Mouse (Mus musculus): Measurements from ENCODE around the gene Gm6525. TPM values are rescaled to one million over a fixed set of nuclear protein-coding genes. Genes with fewer than 3 reads are reported as not detected.
A peak's percentile ranks its signal among the peaks of the same experiment; 100 is the strongest.

The Gm6525 gene
- polyA plus RNA-seq, 1 experiment from 2014 or later, result 0.60 TPM

DNA sequence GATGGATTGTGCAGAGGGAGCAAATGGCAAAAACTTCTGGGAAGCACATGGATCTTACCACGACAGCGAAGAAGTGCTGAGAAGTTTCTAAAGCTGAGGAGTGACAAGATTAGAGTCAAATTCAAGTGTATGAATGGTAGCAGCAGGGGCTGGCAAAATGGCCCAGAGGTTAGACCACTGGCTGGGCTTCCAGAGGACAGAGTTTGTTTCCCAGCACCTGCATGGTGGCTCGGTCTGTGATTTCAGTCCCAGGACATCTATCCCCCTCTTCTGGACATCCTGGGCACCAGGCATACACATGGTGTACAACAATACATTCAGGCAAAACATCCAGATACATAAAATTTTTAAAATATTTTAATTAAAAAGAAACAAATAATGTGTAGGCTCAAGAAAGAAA, 24.1 kb upstream of the Gm6525 start:
- no peak overlapping the region for H3K4me3 ChIP-seq
- no peaks in the 10 kb centered on the region for H3K9me3 ChIP-seq (replicated peaks)
- no peaks in the 10 kb centered on the region for H3K4me1 ChIP-seq (replicated peaks)
- no peak overlapping the region for H3K4me2 ChIP-seq
- H3K36me3 ChIP-seq, result no peaks in the 10 kb centered on the region
- 90% methylated on average over 3 of the region's 3 CpGs for WGBS
- no peak for ATAC-seq (replicated peaks; ENCODE audit: insufficient number of reproducible peaks, insufficient read depth, low FRiP score, low read depth)
- no peaks in the 10 kb centered on the region for H3K27me3 ChIP-seq
- no peak overlapping the region for H3K27ac ChIP-seq
- H3K9ac ChIP-seq, result no peak overlapping the region

DNA sequence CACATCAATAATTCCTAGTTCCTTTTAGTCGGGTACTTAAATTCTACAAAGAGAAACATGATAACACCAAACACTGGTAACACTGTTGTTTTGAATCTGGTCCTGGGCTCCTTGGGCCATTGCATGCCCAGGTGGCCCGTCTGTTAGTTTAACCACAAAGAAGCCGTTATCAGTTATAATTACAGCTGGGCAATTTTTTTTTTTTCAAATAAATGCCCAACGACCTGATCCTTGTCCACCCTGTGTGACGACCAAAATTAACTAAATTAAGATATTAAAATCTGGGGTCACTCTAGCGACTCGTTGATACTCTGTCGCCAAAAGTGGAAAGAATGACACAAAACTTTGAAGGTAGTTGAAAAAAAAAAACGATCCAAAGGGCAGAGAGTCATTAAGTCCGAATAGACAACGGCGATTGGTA, 19.2 kb upstream of the Gm6525 start:
- Histone ChIP-seq H3K4me3 (peak overlapping the region; percentile 72), H3K9ac (no peak overlapping the region)
- WGBS, result 19% methylated on average over 12 of the region's 12 CpGs

DNA sequence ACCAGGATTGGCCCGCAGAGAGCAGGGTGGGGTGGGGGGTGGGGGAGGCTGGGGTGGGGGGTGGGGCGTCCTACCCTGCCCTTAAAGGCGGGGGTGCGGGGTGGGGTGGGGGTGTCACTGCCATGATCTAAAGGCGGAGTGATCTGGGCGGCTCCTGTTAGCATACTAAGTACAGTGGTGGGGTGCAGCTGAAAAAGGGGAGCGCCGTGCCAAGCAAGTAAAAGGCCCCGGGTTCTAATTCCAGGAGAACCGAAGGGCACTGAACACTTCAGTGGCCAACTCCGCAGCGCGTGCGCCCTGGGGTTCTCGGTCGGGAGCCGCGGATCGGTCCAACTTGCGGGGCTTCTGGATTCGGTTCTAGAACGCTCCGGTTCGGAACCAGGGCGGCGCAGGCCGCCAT, 18.8 kb upstream of the Gm6525 start:
- Histone ChIP-seq H3K27me3 (no peaks in the 10 kb centered on the region), H3K36me3 (no peaks in the 10 kb centered on the region), H3K9ac (peak overlapping the region; percentile 77), H3K4me1 (replicated peaks) (peaks cover 7% of the 10 kb centered on the region), H3K4me3 (peak overlapping the region; percentile 72), H3K9me3 (replicated peaks) (no peaks in the 10 kb centered on the region), H3K27ac (peak overlapping the region; percentile 57; the same call in 1 of the 2 replicates), H3K4me2 (peak overlapping the region; percentile 100)
- peak; percentile 15 for ATAC-seq (replicated peaks; ENCODE audit: insufficient number of reproducible peaks, insufficient read depth, low FRiP score, low read depth)
- WGBS, result 1% methylated on average over 27 of the region's 27 CpGs

More for the DNA sequence above, 19.2 kb upstream of the Gm6525 start:
- Histone ChIP-seq H3K27me3 (no peaks in the 10 kb centered on the region), H3K27ac (no peak overlapping the region), H3K4me2 (peak overlapping the region; percentile 100), H3K9me3 (replicated peaks) (no peaks in the 10 kb centered on the region), H3K36me3 (no peaks in the 10 kb centered on the region), H3K4me1 (replicated peaks) (peaks cover 7% of the 10 kb centered on the region)
- ATAC-seq (replicated peaks; ENCODE audit: insufficient number of reproducible peaks, insufficient read depth, low FRiP score, low read depth), result no peak

DNA sequence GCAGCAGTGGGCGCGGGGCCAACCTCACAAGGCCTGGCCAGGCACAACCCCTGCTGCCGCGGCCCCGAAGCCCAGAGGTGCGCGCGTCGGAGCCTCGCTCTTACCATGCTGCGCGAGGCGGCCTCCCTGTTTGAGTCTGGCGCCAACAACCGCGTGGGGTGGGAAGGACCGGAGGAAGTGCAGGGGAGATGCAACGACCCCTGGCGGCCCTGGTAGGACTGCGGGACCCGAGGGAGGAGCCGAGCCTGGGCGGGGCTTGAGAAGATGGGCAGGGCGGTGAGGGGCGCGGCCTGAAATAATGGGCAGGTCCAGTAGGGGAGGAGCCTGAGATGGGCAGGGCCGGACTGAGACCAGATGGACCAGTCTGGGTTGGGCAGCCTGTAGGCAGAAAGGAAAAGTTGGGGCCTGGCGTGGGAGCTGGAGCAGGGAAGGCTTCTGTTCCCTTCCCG, 18.3 kb upstream of the Gm6525 start, which contains the start of gene Mnd1:
Mnd1 (minus strand) TSS at position 229 of the 449 bp plus-strand sequence.
- H3K36me3 ChIP-seq, result no peaks in the 10 kb centered on the region
- under 1% methylated on average over 29 of the region's 29 CpGs for WGBS
- H3K4me1 ChIP-seq (replicated peaks), result peaks cover 7% of the 10 kb centered on the region
- H3K4me3 ChIP-seq, result peak within 1 kb of the TSS; percentile 72
- peak within 1 kb of the TSS; percentile 100 for H3K4me2 ChIP-seq
- peak; percentile 99 for ATAC-seq (replicated peaks; ENCODE audit: insufficient number of reproducible peaks, insufficient read depth, low FRiP score, low read depth)
- H3K27me3 ChIP-seq, result no peaks in the 10 kb centered on the region
- H3K9ac ChIP-seq, result peak within 1 kb of the TSS; percentile 77
- H3K27ac ChIP-seq, result peak within 1 kb of the TSS; percentile 57; the same call in 1 of the 2 replicates
- H3K9me3 ChIP-seq (replicated peaks), result no peaks in the 10 kb centered on the region

DNA sequence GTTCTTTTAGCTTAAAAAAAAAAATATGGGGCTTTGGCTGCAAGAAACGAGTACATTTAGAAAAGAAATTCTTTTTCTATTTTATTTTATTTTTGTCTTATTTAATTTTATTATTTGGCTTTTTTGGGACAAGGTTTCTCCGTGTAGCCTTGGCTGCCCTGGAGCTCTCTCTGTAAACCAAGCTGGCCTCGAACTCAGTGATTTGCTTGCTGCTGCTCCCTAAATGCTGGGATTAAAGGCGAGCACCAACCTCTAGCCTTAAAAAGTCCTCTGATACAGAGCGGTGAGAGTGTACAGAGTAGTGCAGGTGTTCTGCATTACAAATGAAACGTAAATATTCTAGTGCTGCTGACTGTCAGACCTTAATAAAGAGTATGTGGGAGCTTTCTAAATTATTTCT, 17.8 kb upstream of the Gm6525 start:
- no peak for ATAC-seq (replicated peaks; ENCODE audit: insufficient number of reproducible peaks, insufficient read depth, low FRiP score, low read depth)
- H3K4me2 ChIP-seq, result peak overlapping the region; percentile 100
- 54% methylated on average over 6 of the region's 6 CpGs for WGBS

DNA sequence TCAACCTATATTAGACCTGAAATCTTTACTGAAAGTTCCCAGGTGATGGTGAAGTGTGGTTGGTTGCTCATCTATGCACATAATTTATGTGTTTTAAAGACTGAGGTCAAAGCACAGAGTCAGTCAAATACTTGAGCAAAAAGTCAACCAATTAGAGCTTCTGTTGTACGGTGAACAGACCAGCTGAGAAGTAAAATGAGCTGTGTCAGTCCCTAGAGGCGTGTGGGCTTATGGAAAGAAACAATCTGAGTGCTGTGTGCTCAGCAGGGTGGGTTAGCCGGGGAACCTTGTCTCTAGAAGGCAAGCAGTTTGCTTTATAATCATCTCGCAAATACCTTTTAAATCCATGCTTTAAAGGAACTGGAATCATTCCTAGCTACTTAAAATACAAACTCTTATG, 16.9 kb upstream of the Gm6525 start:
- H3K4me1 ChIP-seq (replicated peaks), result peaks cover 7% of the 10 kb centered on the region
- no peaks in the 10 kb centered on the region for H3K36me3 ChIP-seq
- 80% methylated on average over 4 of the region's 4 CpGs for WGBS
- H3K27me3 ChIP-seq, result no peaks in the 10 kb centered on the region
- H3K9ac ChIP-seq, result no peak overlapping the region
- no peaks in the 10 kb centered on the region for H3K9me3 ChIP-seq (replicated peaks)
- H3K4me3 ChIP-seq, result no peak overlapping the region
- H3K27ac ChIP-seq, result no peak overlapping the region
- H3K4me2 ChIP-seq, result no peak overlapping the region
- ATAC-seq (replicated peaks; ENCODE audit: insufficient number of reproducible peaks, insufficient read depth, low FRiP score, low read depth), result no peak

More for the DNA sequence above, 17.8 kb upstream of the Gm6525 start:
- H3K9me3 ChIP-seq (replicated peaks), result no peaks in the 10 kb centered on the region
- H3K36me3 ChIP-seq, result no peaks in the 10 kb centered on the region
- no peak overlapping the region for H3K9ac ChIP-seq
- H3K4me1 ChIP-seq (replicated peaks), result peaks cover 7% of the 10 kb centered on the region
- no peaks in the 10 kb centered on the region for H3K27me3 ChIP-seq
- no peak overlapping the region for H3K27ac ChIP-seq
- peak overlapping the region; percentile 72 for H3K4me3 ChIP-seq

DNA sequence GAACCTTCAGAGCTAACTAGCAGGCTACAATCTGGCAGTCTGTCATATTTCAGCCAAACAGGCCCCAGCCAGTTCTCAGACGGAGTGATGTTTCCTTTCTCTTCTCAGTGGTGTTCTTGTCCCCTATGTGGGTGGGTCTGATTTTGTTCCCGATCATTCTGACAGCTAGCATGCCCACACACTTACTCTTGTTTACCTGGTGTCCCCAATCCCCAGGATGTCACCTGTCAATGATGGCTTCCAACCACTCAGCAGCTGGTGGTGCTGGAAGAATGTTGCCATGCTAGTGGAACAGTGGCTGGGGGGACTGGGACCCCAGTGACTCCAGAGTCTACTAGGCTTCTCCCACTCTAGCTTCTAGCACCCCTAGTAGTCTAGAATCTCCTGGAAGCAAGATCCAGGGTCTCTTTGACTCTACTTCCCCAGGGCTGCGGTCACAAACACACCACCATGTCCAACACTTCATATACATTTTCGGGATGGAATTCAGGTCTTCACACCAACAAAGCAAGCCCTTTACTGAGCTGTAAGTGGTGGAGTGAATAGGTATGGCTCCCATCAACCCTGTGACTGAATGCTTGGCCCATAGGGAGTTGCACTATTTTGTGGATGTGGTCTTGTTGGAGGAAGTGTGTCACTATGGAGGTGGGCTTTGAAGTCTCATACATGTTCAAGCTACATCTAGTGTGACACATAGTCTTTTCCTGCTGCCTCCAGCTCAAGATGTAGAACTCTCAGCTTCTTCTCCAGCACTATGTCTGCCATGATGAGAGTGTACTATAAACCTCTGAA, 16.1 kb upstream of the Gm6525 start:
- 77% methylated on average over 4 of the region's 4 CpGs for WGBS
- no peak overlapping the region for H3K27ac ChIP-seq
- no peak overlapping the region for H3K4me3 ChIP-seq
- H3K27me3 ChIP-seq, result no peaks in the 10 kb centered on the region
- no peaks in the 10 kb centered on the region for H3K9me3 ChIP-seq (replicated peaks)
- no peak for ATAC-seq (replicated peaks; ENCODE audit: insufficient number of reproducible peaks, insufficient read depth, low FRiP score, low read depth)
- no peak overlapping the region for H3K9ac ChIP-seq
- no peak overlapping the region for H3K4me2 ChIP-seq
- no peaks in the 10 kb centered on the region for H3K36me3 ChIP-seq
- peaks cover 7% of the 10 kb centered on the region for H3K4me1 ChIP-seq (replicated peaks)

DNA sequence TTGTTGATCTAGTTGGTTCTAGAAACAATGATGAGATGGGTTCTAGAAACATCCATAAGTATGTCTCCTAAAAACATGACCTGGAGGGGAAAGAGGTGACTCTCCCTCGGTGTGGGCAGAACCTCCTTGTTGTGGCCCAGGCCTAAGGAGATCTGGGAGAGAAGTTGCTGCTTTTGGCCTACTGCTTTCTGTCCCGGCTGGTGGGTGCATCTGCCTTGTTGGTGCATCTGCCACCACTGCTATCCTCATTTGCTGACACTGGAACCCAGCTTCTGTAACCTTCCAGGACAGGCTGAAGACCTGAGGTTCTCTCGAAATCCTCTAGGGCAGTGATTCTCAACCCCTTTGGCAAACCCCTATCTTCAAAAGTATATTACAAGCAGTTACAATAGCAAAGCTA, 8.5 kb upstream of the Gm6525 start:
- H3K9me3 ChIP-seq (replicated peaks), result no peaks in the 10 kb centered on the region
- WGBS, result 86% methylated on average over 3 of the region's 3 CpGs
- no peaks in the 10 kb centered on the region for H3K27me3 ChIP-seq
- H3K9ac ChIP-seq, result no peak overlapping the region
- no peak for ATAC-seq (replicated peaks; ENCODE audit: insufficient number of reproducible peaks, insufficient read depth, low FRiP score, low read depth)
- peaks cover 5% of the 10 kb centered on the region; the same call in 1 of the 2 replicates for H3K36me3 ChIP-seq
- no peak overlapping the region for H3K4me2 ChIP-seq
- H3K4me1 ChIP-seq (replicated peaks), result no peaks in the 10 kb centered on the region
- H3K4me3 ChIP-seq, result no peak overlapping the region
- no peak overlapping the region for H3K27ac ChIP-seq

DNA sequence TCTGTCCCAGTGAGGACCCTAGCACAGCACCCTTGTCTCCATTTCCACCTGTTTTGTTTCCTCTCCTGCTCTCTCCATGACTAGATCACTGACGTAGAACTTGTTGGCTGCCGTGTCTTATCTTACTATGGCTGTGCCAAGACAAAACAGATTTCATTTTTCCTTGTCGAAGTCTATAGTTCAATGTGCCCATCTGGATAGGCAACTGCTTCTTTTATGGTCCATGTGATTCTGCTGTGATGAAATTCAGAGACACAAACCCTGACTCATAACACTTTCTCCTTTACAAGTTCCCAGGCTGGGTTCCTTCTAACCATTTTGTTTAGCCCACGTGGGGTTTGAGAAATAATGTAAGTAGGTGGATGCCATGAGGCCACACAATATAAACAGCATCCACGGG, 7.8 kb upstream of the Gm6525 start:
- H3K4me3 ChIP-seq, result no peak overlapping the region
- H3K4me2 ChIP-seq, result no peak overlapping the region
- H3K9ac ChIP-seq, result no peak overlapping the region
- H3K9me3 ChIP-seq (replicated peaks), result no peaks in the 10 kb centered on the region
- H3K27me3 ChIP-seq, result no peaks in the 10 kb centered on the region
- no peaks in the 10 kb centered on the region for H3K4me1 ChIP-seq (replicated peaks)
- no peak overlapping the region for H3K27ac ChIP-seq
- no peak for ATAC-seq (replicated peaks; ENCODE audit: insufficient number of reproducible peaks, insufficient read depth, low FRiP score, low read depth)
- peaks cover 5% of the 10 kb centered on the region; the same call in 1 of the 2 replicates for H3K36me3 ChIP-seq
- 82% methylated on average over 5 of the region's 5 CpGs for WGBS

DNA sequence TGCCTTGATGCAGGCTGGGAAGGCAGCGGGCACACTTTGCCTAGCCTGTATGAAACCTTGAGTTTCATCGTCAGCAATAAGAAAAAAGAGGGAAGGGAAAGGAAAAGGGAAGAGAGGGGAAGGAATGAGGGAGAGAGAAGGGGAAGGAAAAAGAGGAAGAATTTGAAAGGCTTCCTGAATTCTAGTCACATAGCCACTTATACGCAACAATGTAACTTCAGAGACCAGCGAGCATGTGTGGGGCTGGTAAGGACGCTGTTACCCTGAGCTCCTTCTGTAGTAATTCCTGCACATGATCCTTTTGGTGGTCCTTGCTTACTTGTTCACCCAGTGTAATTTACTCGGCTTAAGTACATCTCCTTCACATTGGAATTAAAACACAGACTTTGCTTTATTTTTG, 5.0 kb upstream of the Gm6525 start:
- no peaks in the 10 kb centered on the region for H3K27me3 ChIP-seq
- no peak overlapping the region for H3K9ac ChIP-seq
- no peaks in the 10 kb centered on the region for H3K4me1 ChIP-seq (replicated peaks)
- ATAC-seq (replicated peaks; ENCODE audit: insufficient number of reproducible peaks, insufficient read depth, low FRiP score, low read depth), result no peak
- WGBS, result 84% methylated on average over 6 of the region's 6 CpGs
- no peak overlapping the region for H3K4me2 ChIP-seq
- H3K27ac ChIP-seq, result no peak overlapping the region
- no peaks in the 10 kb centered on the region for H3K9me3 ChIP-seq (replicated peaks)
- H3K36me3 ChIP-seq, result peaks cover 5% of the 10 kb centered on the region; the same call in 1 of the 2 replicates
- H3K4me3 ChIP-seq, result no peak overlapping the region

DNA sequence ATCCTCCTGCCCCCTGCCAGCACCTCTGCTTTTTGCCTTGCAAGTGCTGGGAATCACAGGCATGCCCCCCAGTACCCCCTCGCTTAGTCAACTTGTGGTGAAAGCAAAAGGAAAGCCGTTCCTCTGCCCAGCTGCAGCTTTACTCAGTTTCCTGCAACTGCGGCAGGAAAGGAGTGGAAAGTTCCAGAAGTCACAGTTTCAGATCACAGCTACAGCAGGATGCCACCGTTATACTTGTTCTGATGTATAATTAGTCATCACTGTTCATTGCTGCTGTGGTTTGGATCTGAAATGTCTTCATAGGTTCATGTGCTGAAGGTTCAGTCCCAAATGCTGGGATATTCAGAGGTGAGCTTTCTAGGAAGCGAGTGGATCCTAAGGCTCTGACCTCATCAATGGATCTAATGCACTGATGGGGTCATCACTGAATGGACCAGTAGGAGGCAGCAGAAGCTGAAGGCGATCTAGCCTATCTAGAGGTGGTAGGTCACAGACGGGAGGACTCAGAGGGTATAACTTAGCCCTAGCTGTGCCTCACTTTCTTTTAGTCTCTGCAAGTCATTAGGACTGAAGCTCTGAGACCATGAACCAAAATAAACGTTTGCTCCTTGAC, 4.4 kb upstream of the Gm6525 start:
- peaks cover 5% of the 10 kb centered on the region; the same call in 1 of the 2 replicates for H3K36me3 ChIP-seq
- no peaks in the 10 kb centered on the region for H3K9me3 ChIP-seq (replicated peaks)
- no peak overlapping the region for H3K27ac ChIP-seq
- ATAC-seq (replicated peaks; ENCODE audit: insufficient number of reproducible peaks, insufficient read depth, low FRiP score, low read depth), result no peak
- H3K4me2 ChIP-seq, result no peak overlapping the region
- no peak overlapping the region for H3K4me3 ChIP-seq
- no peak overlapping the region for H3K9ac ChIP-seq
- no peaks in the 10 kb centered on the region for H3K4me1 ChIP-seq (replicated peaks)
- H3K27me3 ChIP-seq, result no peaks in the 10 kb centered on the region
- WGBS, result 67% methylated on average over 8 of the region's 8 CpGs

Measured in heart, embryonic 15.5 days (tissue).